8 mouse cellular contexts compared by ENCODE assay signal in the genomic region with DNA sequence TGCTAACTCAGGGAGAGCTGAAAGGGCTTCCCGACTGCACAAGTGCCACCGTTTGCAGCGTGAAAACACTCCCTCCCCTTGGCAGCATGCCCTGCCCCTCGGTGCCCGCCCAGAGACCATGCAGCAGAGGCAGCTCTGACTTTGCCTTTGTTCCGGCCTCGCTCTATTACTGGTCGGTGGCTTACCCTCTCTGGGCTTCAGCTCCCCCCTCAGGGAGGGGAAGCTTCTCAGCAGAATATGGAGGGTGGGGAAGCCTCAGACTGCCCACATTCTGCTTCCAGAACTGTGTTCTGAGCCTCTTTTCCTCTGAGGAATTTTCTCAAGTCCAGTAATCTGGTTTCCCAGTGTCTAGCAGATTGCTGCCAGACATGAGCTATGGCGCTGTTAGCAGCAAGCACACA. TPM values are rescaled to one million over a fixed set of nuclear protein-coding genes. Genes with fewer than 3 reads are reported as not detected.
DNase-seq lines count a peak whose midpoint lies in the region; ATAC-seq and TF ChIP-seq lines count a peak whose summit lies in the region.

No protein-coding gene starts in this region.

- H3K9ac ChIP-seq in forebrain, embryonic 14.5 days (ENCODE audit: low read length) = 0 out of 2 replicates have a peak overlapping the region, but pooled peaks have one; percentile 37
- H3K9ac ChIP-seq in heart, embryonic 15.5 days = no peak overlapping the region

- H3K36me3 ChIP-seq in forebrain, embryonic 14.5 days (ENCODE audit: control insufficient read depth, insufficient read depth, low read length) = peaks cover 61% of the 10 kb centered on the region
- peaks cover 15% of the 10 kb centered on the region for H3K36me3 ChIP-seq in heart, embryonic 15.5 days
- H3K36me3 ChIP-seq in thymus, adult 2 months (ENCODE audit: control insufficient read depth, insufficient read depth, low read length) = no peaks in the 10 kb centered on the region

- DNase-seq in cerebellum, adult 11-12 months = peak; percentile 12
- DNase-seq in cerebellum, adult 11 months = no peak
- peak; percentile 70 for DNase-seq in Muller cell, postnatal 12 days (ENCODE audit: inconsistent ontology term)
- peak; percentile 82 for DNase-seq in forebrain, embryonic 14.5 days (ENCODE audit: low spot score)
- DNase-seq in kidney, postnatal 10 days = peak; percentile 74
- no peak for DNase-seq in thymus, adult 2 months

- H3K4me1 ChIP-seq in forebrain, embryonic 14.5 days (ENCODE audit: control insufficient read depth, insufficient read depth, low read length) = 0 out of 2 replicates have a peak, but pooled peaks cover 2% of the 10 kb centered on the region
- H3K4me1 ChIP-seq in heart, embryonic 15.5 days (replicated peaks) = peaks cover 21% of the 10 kb centered on the region
- peaks cover 3% of the 10 kb centered on the region; the same call in 1 of the 2 replicates for H3K4me1 ChIP-seq in thymus, adult 2 months (replicated peaks; ENCODE audit: control insufficient read depth, insufficient read depth, low read length)

- peak; percentile 86 for ATAC-seq in forebrain, embryonic 14.5 days
- peak; percentile 81 for ATAC-seq in heart, embryonic 15.5 days (replicated peaks; ENCODE audit: insufficient number of reproducible peaks, insufficient read depth, low FRiP score, low read depth)
- ATAC-seq in megakaryocyte-erythroid progenitor cell, adult 5-6 weeks (replicated peaks; ENCODE audit: low FRiP score, low TSS enrichment, poor library complexity, severe bottlenecking) = peak; percentile 86

- H3K4me3 ChIP-seq in forebrain, embryonic 14.5 days (ENCODE audit: low read depth, low read length) = no peak overlapping the region
- H3K4me3 ChIP-seq in heart, embryonic 15.5 days = no peak overlapping the region
- no peak overlapping the region for H3K4me3 ChIP-seq in thymus, adult 2 months (ENCODE audit: control insufficient read depth, insufficient read depth, low read length)

- peak overlapping the region; percentile 92 for H3K27ac ChIP-seq in forebrain, embryonic 14.5 days (ENCODE audit: low read depth, low read length)
- H3K27ac ChIP-seq in heart, embryonic 15.5 days = peak overlapping the region; percentile 87
- H3K27ac ChIP-seq in thymus, adult 2 months (ENCODE audit: control insufficient read depth, insufficient read depth, low read length) = no peak overlapping the region

- WGBS in forebrain, embryonic 14.5 days = 25% methylated on average over 9 of the region's 9 CpGs
- 28% methylated on average over 9 of the region's 9 CpGs for WGBS in heart, embryonic 15.5 days
- 51% methylated on average over 9 of the region's 9 CpGs for WGBS in thymus, adult 2 months

- TF ChIP-seq POLR2A in thymus, adult 2 months (IDR thresholded peaks at IDR 0.05; ENCODE audit: control insufficient read depth, extremely low read depth, insufficient read depth, low read length, poor library complexity) = no peak

- H3K27me3 ChIP-seq in forebrain, embryonic 14.5 days (replicated peaks; ENCODE audit: control insufficient read depth, insufficient read depth, low read length) = no peaks in the 10 kb centered on the region
- no peaks in the 10 kb centered on the region for H3K27me3 ChIP-seq in heart, embryonic 15.5 days
- H3K27me3 ChIP-seq in thymus, adult 2 months (ENCODE audit: control insufficient read depth, insufficient read depth, low read length) = no peaks in the 10 kb centered on the region

- H3K4me2 ChIP-seq in forebrain, embryonic 14.5 days (ENCODE audit: low read length) = no peak overlapping the region
- H3K4me2 ChIP-seq in heart, embryonic 15.5 days = peak overlapping the region; percentile 19; the same call in 1 of the 2 replicates

- TF ChIP-seq CTCF in thymus, adult 2 months (IDR thresholded peaks at IDR 0.05; ENCODE audit: borderline replicate concordance, control insufficient read depth, extremely low read depth, insufficient read depth, low read length, poor library complexity) = no peak

- H3K9me3 ChIP-seq in forebrain, embryonic 14.5 days (replicated peaks; ENCODE audit: control insufficient read depth, low read length) = no peaks in the 10 kb centered on the region
- H3K9me3 ChIP-seq in heart, embryonic 15.5 days (replicated peaks) = no peaks in the 10 kb centered on the region

RNA-seq across cellular contexts. Expression of a gene that starts 36.3 kb away (rescaled TPM):
- not detected in 2 replicates for polyA plus RNA-seq in forebrain, embryonic 14.5 days (2014; fragmentation: Nextera tagmentation; extraction: Ambion mirVana)
- 41.5 and 48.0 TPM in 2 replicates for polyA plus RNA-seq in heart, embryonic 15.5 days (2015; fragmentation: Nextera tagmentation; extraction: Ambion mirVana)
- total RNA-seq in megakaryocyte-erythroid progenitor cell, adult 5-6 weeks (2014; fragmentation: Nextera tagmentation) = not detected in 2 replicates
- total RNA-seq in megakaryocyte-erythroid progenitor cell, adult 5-6 weeks (2017) = not detected in 2 replicates
- 8.3 and 16.6 TPM in 2 replicates for polyA plus RNA-seq in thymus, adult 2 months (2012; rRNA removed)

RNA-seq across cellular contexts. Expression of a gene that starts 44.6 kb away (rescaled TPM):
- polyA plus RNA-seq in forebrain, embryonic 14.5 days (2014; fragmentation: Nextera tagmentation; extraction: Ambion mirVana) = 16.0 and 16.6 TPM in 2 replicates
- polyA plus RNA-seq in heart, embryonic 15.5 days (2015; fragmentation: Nextera tagmentation; extraction: Ambion mirVana) = 10.2 and 13.9 TPM in 2 replicates
- 4.5 and 7.6 TPM in 2 replicates for total RNA-seq in megakaryocyte-erythroid progenitor cell, adult 5-6 weeks (2014; fragmentation: Nextera tagmentation)
- total RNA-seq in megakaryocyte-erythroid progenitor cell, adult 5-6 weeks (2017) = 5.8 and 7.7 TPM in 2 replicates
- polyA plus RNA-seq in thymus, adult 2 months (2012; rRNA removed) = 16.0 and 16.5 TPM in 2 replicates

RNA-seq across cellular contexts. Expression of a gene that starts 55.2 kb away (rescaled TPM):
- polyA plus RNA-seq in forebrain, embryonic 14.5 days (2014; fragmentation: Nextera tagmentation; extraction: Ambion mirVana) = 32.6 and 42.0 TPM in 2 replicates
- polyA plus RNA-seq in heart, embryonic 15.5 days (2015; fragmentation: Nextera tagmentation; extraction: Ambion mirVana) = 17.1 and 23.1 TPM in 2 replicates
- 34.4 and 34.9 TPM in 2 replicates for total RNA-seq in megakaryocyte-erythroid progenitor cell, adult 5-6 weeks (2014; fragmentation: Nextera tagmentation)
- 13.6 and 24.9 TPM in 2 replicates for total RNA-seq in megakaryocyte-erythroid progenitor cell, adult 5-6 weeks (2017)
- polyA plus RNA-seq in thymus, adult 2 months (2012; rRNA removed) = 27.9 and 29.9 TPM in 2 replicates

Comparison
In these comparisons a context has a peak if more than half of its experiments do, and no peak if none do; other contexts are left out.
1. DNase-seq: peak in cerebellum, adult 11-12 months (single experiment), Muller cell, postnatal 12 days (single experiment), forebrain, embryonic 14.5 days (single experiment) and kidney, postnatal 10 days (single experiment); none in cerebellum, adult 11 months (single experiment) and thymus, adult 2 months (single experiment).
2. Peak in every context shown above with its lines, with median percentiles within 50 percentile points of each other: ATAC-seq.